Mouse (Mus musculus) ES-E14 (cell line): ENCODE data around the gene Cel.
"Not testable (repeated sequence)": the region's sequence is repeated elsewhere in the genome, so short reads cannot be mapped to it uniquely, and the experiment has no call there.

Source experiments
- MAFK ChIP-seq: IDR thresholded peaks from 2 replicates; pipeline ENCODE4 v1.6.1; 2014; ENCODE audit warnings: mild to moderate bottlenecking, low read depth, low read length, inconsistent platforms; ENCODE audit not compliant: insufficient read depth
- ZC3H11A ChIP-seq: IDR thresholded peaks from 2 replicates; pipeline ENCODE4 v1.6.1; 2012; ENCODE audit warnings: low read depth, mild to moderate bottlenecking, inconsistent platforms, low read length, borderline replicate concordance

- TF ChIP-seq ZC3H11A, MAFK: not testable (repeated sequence)
These were observed 51.6 kb downstream of the Cel start for GRCm38 (mm10) chr2:28511600-28511999.
